Mouse (Mus musculus) CH12.LX (cell line): ENCODE results near the gene Nt5c1b. TPM values are rescaled to one million over a fixed set of nuclear protein-coding genes. Genes with fewer than 3 reads are reported as not detected.

Source experiments
- DNase-seq: peaks from one replicate; pipeline ENCODE4 v3.0.0-alpha.2; 2013; ENCODE audit errors: extremely low read depth
- H3K27ac ChIP-seq: 2 replicates; pipeline ENCODE4 v1.5.1; 2012; ENCODE audit warnings: low read depth, mild to moderate bottlenecking, control low read depth, moderate library complexity; ENCODE audit not compliant: insufficient read depth
- H3K27me3 ChIP-seq: replicated peaks from 2 replicates; pipeline ENCODE3; 2012; ENCODE audit warnings: inconsistent platforms
- H3K36me3 ChIP-seq, 2 experiments: replicated peaks in 1 of 2; 2 replicates each; pipeline versions ENCODE3 to v1.6.1; 2012; ENCODE audit warnings: inconsistent platforms in 1 of 2, low read length in 1 of 2, mild to moderate bottlenecking in 1 of 2, mixed read lengths in 1 of 2, moderate library complexity in 1 of 2; ENCODE audit not compliant: control insufficient read depth in 1 of 2, insufficient read depth in 1 of 2
- H3K4me1 ChIP-seq, 2 experiments: 2 replicates each; pipeline ENCODE4 v1.6.1; 2012; ENCODE audit warnings: inconsistent platforms in 1 of 2, moderate library complexity in 1 of 2; ENCODE audit not compliant: insufficient read depth in 2 of 2, control insufficient read depth in 1 of 2
- H3K4me2 ChIP-seq: 2 replicates; pipeline ENCODE4 v1.6.1; 2012; ENCODE audit warnings: low read depth, mild to moderate bottlenecking, control low read depth; ENCODE audit not compliant: poor library complexity, insufficient read depth, severe bottlenecking
- H3K4me3 ChIP-seq, 3 experiments: fragments of 150-350 bp in 1 of 3; sonication (generic) in 1 of 3; replicated peaks in 1 of 3; 2 replicates each; pipeline versions ENCODE3 to v1.5.1; 2011 to 2012; ENCODE audit warnings: low read depth in 2 of 3, low read length in 2 of 3, mild to moderate bottlenecking in 2 of 3, moderate library complexity in 2 of 3, control low read depth in 1 of 3, improper control_type of control experiment in 1 of 3, inconsistent platforms in 1 of 3, mixed read lengths in 1 of 3; ENCODE audit not compliant: poor library complexity in 1 of 3
- H3K79me2 ChIP-seq: replicated peaks from 2 replicates; pipeline ENCODE4 v1.6.1; 2012; ENCODE audit warnings: mild to moderate bottlenecking, moderate library complexity; ENCODE audit not compliant: control insufficient read depth, poor library complexity, insufficient read depth, severe bottlenecking; ENCODE audit errors: extremely low read depth
- H3K9ac ChIP-seq: 2 replicates; pipeline ENCODE4 v1.6.1; 2012; ENCODE audit warnings: low read depth, mild to moderate bottlenecking, control low read depth, moderate library complexity; ENCODE audit not compliant: insufficient read depth
- H3K9me3 ChIP-seq: replicated peaks from 2 replicates; pipeline ENCODE3; 2012; ENCODE audit warnings: low read length, inconsistent platforms, mixed read lengths
- CHD1 ChIP-seq: IDR thresholded peaks from 2 replicates; pipeline ENCODE4 v1.6.1; 2012; ENCODE audit warnings: low read depth, low read length, improper control_type of control experiment, inconsistent platforms
- CHD2 ChIP-seq: IDR thresholded peaks from 2 replicates; pipeline ENCODE4 v1.6.1; 2011; ENCODE audit warnings: low read length, improper control_type of control experiment
- E2F4 ChIP-seq: IDR thresholded peaks from 2 replicates; pipeline ENCODE4 v1.6.1; 2011; ENCODE audit warnings: low read depth, low read length, improper control_type of control experiment; ENCODE audit not compliant: insufficient replicate concordance
- ETS1 ChIP-seq: conservative IDR thresholded peaks from 2 replicates; pipeline ENCODE4 v1.6.1; 2012; ENCODE audit warnings: low read depth, mild to moderate bottlenecking, inconsistent platforms, low read length, improper control_type of control experiment, moderate library complexity
- HCFC1 ChIP-seq: IDR thresholded peaks from 2 replicates; pipeline ENCODE4 v1.6.1; 2012; ENCODE audit warnings: low read depth, mild to moderate bottlenecking, inconsistent platforms, low read length, improper control_type of control experiment
- MAFK ChIP-seq: IDR thresholded peaks from 2 replicates; pipeline ENCODE4 v1.6.1; 2011; ENCODE audit warnings: low read length, improper control_type of control experiment; ENCODE audit not compliant: insufficient replicate concordance
- MXI1 ChIP-seq: IDR thresholded peaks from 2 replicates; pipeline ENCODE4 v1.6.1; 2011; ENCODE audit warnings: mild to moderate bottlenecking, low read depth, low read length, improper control_type of control experiment
- NELFE ChIP-seq: IDR thresholded peaks from 2 replicates; pipeline ENCODE4 v1.6.1; 2011; ENCODE audit warnings: low read depth, low read length, improper control_type of control experiment
- NRF1 ChIP-seq: IDR thresholded peaks from 2 replicates; pipeline ENCODE4 v1.6.1; 2014; ENCODE audit warnings: low read depth, mild to moderate bottlenecking, inconsistent platforms, low read length, improper control_type of control experiment, moderate library complexity
- POLR2A ChIP-seq: IDR thresholded peaks from 2 replicates; pipeline ENCODE4 v1.6.1; 2011; ENCODE audit warnings: low read depth, mild to moderate bottlenecking, improper control_type of control experiment, low read length
- POLR2AphosphoS2 ChIP-seq: IDR thresholded peaks from 2 replicates; pipeline ENCODE4 v1.6.1; 2011; ENCODE audit warnings: low read depth, low read length, improper control_type of control experiment
- RCOR1 ChIP-seq: conservative IDR thresholded peaks from 2 replicates; pipeline ENCODE4 v1.6.1; 2012; ENCODE audit warnings: low read depth, mild to moderate bottlenecking, inconsistent platforms, low read length, improper control_type of control experiment
- SIN3A ChIP-seq: IDR thresholded peaks from 2 replicates; pipeline ENCODE4 v1.6.1; 2012; ENCODE audit warnings: low read length, improper control_type of control experiment, inconsistent platforms
- SMC3 ChIP-seq: IDR thresholded peaks from 2 replicates; pipeline ENCODE4 v1.6.1; 2011; ENCODE audit warnings: low read depth, low read length, improper control_type of control experiment
- USF1 ChIP-seq: IDR thresholded peaks from 2 replicates; pipeline ENCODE4 v1.6.1; 2014; ENCODE audit warnings: low read depth, mild to moderate bottlenecking, inconsistent platforms, low read length, improper control_type of control experiment
- ZKSCAN1 ChIP-seq: IDR thresholded peaks from 2 replicates; pipeline ENCODE4 v1.6.1; 2012; ENCODE audit warnings: low read depth, inconsistent platforms, low read length, improper control_type of control experiment, borderline replicate concordance
- ZNF384 ChIP-seq: IDR thresholded peaks from 2 replicates; pipeline ENCODE4 v1.6.1; 2012; ENCODE audit warnings: low read depth, low read length, improper control_type of control experiment, inconsistent platforms
- dilution Hi-C: fragments of 300-500 bp; cut with MboI; formaldehyde crosslinking; loops from 2 replicates; pipeline ENCODE4 v1.14.3; 2020; ENCODE audit warnings: low sequenced_read_pairs; ENCODE audit not compliant: extremely low pct_unique_long_range_greater_than_20kb, extremely low pct_ligation_motif_present
- in situ Hi-C: fragments of 300-500 bp; cut with MboI; formaldehyde crosslinking; loops from 3 replicates; pipeline ENCODE4 v1.14.3; 2019; ENCODE audit warnings: low sequenced_read_pairs, low pct_ligation_motif_present, low pct_unique_long_range_greater_than_20kb, mixed read lengths
- polyA plus RNA-seq: library from polyadenylated mRNA; unstranded; fragments of >175 nt; gene quantifications from 2 replicates; pipeline ENCODE4 v1.2.1, GENCODE M21; 2012; ENCODE audit warnings: low read depth; ENCODE audit not compliant: insufficient read length
- total RNA-seq, 2 experiments: library from RNA; depleted of rRNA; stranded (reverse); fragments of 300-350 nt in 1 of 2; fragments of >200 nt in 1 of 2; gene quantifications; 2 replicates each; pipeline ENCODE4 v1.2.3; 2012 to 2014

Gene Nt5c1b
- total and polyA plus RNA-seq, 3 experiments, result not detected

- Histone ChIP-seq H3K9ac (no peak overlapping the region), H3K4me1 (no peaks in the 10 kb centered on the region), H3K4me2 (no peak overlapping the region), H3K9me3 (no peaks in the 10 kb centered on the region), H3K27me3 (no peaks in the 10 kb centered on the region), H3K79me2 (no peaks in the 10 kb centered on the region), H3K4me3 (no peak overlapping the region), H3K36me3 (no peaks in the 10 kb centered on the region), H3K27ac (no peak overlapping the region)
- dilution Hi-C loops (no loop called here), in situ Hi-C loops (no loop called here)
- no peak for TF ChIP-seq E2F4
- TF ChIP-seq ETS1, result no peak
- TF ChIP-seq HCFC1, result no peak
- no peak for TF ChIP-seq ZKSCAN1
- no peak for TF ChIP-seq CHD1
- no peak for TF ChIP-seq RCOR1
- TF ChIP-seq MAFK, result no peak
- no peak for TF ChIP-seq SMC3
- no peak for TF ChIP-seq CHD2
- no peak for TF ChIP-seq USF1
- TF ChIP-seq POLR2A, result no peak
- no peak for TF ChIP-seq POLR2AphosphoS2
- no peak for TF ChIP-seq NELFE
- TF ChIP-seq NRF1, result no peak
- no peak for DNase-seq
Observed at GRCm38 (mm10) chr12:10350706-10351105, 19.1 kb upstream of the Nt5c1b start.

- no peak overlapping the region for H3K4me3 ChIP-seq
- no peak overlapping the region for H3K4me2 ChIP-seq
- H3K4me1 ChIP-seq, result no peaks in the 10 kb centered on the region
- DNase-seq, result no peak
- H3K36me3 ChIP-seq, result no peaks in the 10 kb centered on the region
- no peak overlapping the region for H3K27ac ChIP-seq
- no peaks in the 10 kb centered on the region for H3K9me3 ChIP-seq
- H3K9ac ChIP-seq, result no peak overlapping the region
- dilution Hi-C loops, result no loop called here
- H3K27me3 ChIP-seq, result no peaks in the 10 kb centered on the region
- H3K79me2 ChIP-seq, result no peaks in the 10 kb centered on the region
- in situ Hi-C loops, result no loop called here
- TF ChIP-seq USF1, result no peak
- no peak for TF ChIP-seq NRF1
- TF ChIP-seq MXI1, result no peak
- no peak for TF ChIP-seq ZKSCAN1
- TF ChIP-seq NELFE, result no peak
- no peak for TF ChIP-seq ZNF384
- no peak for TF ChIP-seq SIN3A
Observed at GRCm38 (mm10) chr12:10357756-10358155, 12.0 kb upstream of the Nt5c1b start.
